Mouse (Mus musculus): ENCODE measurements around the gene Tspan11.

The Tspan11 gene

DNA sequence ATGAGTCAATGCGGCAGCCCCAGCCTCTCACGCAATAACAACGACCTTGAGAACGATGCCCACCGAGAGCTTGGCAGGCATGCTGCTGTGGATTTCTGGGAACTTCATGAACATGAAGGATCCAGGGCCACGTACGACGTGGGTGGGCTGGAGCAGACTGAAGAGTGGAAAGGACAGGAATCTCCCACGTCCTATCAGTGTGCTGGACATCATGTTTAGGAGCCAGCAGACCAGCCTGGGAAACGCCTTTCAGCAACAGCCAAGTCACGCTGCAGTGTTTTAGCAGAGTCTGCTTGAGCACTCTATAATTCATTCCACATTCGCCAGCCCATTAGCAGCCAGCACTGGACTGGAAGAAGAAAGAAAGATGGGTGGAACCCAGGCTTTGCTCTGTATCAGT is 10.4 kb upstream of the Tspan11 start:
- peak; percentile 67 for DNase-seq (ENCODE audit: low read depth, low spot score)

DNA sequence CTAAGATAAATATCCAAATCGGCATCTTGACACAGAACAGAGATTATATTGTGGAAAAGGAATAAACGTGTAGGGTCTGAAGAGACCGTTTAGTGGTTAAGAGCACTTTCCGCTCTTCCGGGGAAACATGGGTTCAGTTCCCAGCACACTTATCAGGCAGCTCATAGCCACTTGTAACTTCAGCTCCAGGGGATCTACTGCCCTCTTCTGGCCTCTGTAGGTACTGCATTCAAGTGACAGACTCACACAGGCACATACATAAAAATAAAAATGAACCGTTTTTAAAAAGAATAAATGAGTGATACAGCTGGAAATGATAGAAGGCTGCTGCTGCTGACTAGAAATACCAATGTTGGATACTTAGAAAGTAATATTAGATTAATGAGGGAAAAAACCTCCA is 7.9 kb upstream of the Tspan11 start:
- no peak for DNase-seq (ENCODE audit: low read depth, low spot score)

- DNase-seq (ENCODE audit: low read depth, low spot score) = no peak
Measured at GRCm38 (mm10) chr6:127886916-127887315, 473 bp upstream of the Tspan11 start.

GRCm38 (mm10) chr6:127888581-127888980 is 1.2 kb downstream of the Tspan11 start:
- DNase-seq (ENCODE audit: low read depth, low spot score) = no peak

- no peak for DNase-seq (ENCODE audit: low read depth, low spot score)
Measured at GRCm38 (mm10) chr6:127893611-127894010, 6.2 kb downstream of the Tspan11 start.

DNA sequence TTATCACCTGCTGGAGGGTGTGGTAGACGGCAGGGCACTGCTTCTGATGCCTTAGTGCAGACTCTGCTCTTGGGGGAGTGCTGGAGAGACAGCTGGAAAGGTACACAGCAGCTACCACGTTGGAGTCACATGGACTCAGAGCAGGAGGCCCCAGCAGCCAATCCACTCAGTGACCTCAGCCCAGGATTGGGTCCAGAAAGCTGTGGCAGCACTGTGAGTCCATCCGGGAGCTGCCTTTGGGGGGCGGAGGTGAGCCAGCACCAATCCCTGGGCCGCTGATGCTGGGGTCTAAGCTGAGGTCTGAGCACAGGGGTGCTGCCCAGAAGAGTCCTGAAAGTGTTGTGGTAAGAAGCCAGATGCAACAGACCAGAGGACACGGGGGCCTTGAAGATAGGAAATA is 7.6 kb downstream of the Tspan11 start:
- no peak for DNase-seq (ENCODE audit: low read depth, low spot score)

DNA sequence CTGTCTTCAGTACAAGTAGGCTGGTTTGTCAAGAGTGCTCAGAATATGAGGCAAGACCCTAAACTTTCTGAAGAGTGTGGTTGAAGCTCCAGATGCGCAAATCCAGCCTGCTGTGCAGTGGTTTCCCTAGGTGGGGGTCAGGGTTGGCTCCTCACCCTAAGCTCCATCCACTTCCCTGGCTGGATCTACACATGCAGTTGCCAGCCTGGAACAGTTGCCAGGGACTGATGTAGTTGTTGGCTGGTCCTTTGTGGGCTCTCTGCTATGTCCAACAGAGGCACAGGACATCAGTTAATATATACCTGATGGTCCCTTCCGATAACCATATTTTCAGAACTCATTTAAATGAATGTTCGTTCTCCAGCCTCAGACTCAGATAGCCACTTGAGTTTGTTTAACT is 9.0 kb downstream of the Tspan11 start:
- DNase-seq (ENCODE audit: low read depth, low spot score) = no peak

- no peak for DNase-seq (ENCODE audit: low read depth, low spot score)
Measured at GRCm38 (mm10) chr6:127897342-127897741, 10.0 kb downstream of the Tspan11 start.

- no peak for DNase-seq (ENCODE audit: low read depth, low spot score)
Measured at GRCm38 (mm10) chr6:127900062-127900461, 12.7 kb downstream of the Tspan11 start.

- no peak for DNase-seq (ENCODE audit: low read depth, low spot score)
Measured at GRCm38 (mm10) chr6:127901261-127901660, 13.9 kb downstream of the Tspan11 start.

DNA sequence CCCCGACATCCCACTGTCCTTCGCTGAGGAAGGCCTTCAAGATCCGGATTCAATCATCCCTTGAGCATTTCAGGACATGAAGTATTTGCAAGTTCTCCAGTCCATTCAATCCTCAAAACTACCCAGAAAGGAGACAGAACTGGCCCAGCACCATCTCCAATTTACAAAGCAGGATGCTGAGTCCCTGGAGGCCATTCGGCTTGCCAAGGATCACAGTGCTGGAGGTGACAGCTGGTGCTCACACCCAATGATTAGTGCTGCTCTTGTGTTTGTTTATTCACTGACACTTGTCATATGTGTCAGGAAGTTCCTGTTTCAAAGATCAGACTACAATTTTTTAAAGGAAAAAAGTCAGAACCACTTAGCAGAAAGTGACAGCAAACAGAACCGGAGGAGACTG is 14.3 kb downstream of the Tspan11 start:
- no peak for DNase-seq (ENCODE audit: low read depth, low spot score)

GRCm38 (mm10) chr6:127902559-127902958 is 15.2 kb downstream of the Tspan11 start:
- DNase-seq (ENCODE audit: low read depth, low spot score) = no peak

GRCm38 (mm10) chr6:127910638-127911037 is 23.2 kb downstream of the Tspan11 start:
- DNase-seq (ENCODE audit: low read depth, low spot score) = no peak

- no peak for DNase-seq (ENCODE audit: low read depth, low spot score)
Measured at GRCm38 (mm10) chr6:127911687-127912086, 24.3 kb downstream of the Tspan11 start.

GRCm38 (mm10) chr6:127912938-127913337 is 25.5 kb downstream of the Tspan11 start:
- no peak for DNase-seq (ENCODE audit: low read depth, low spot score)

- DNase-seq (ENCODE audit: low read depth, low spot score) = no peak
Measured at GRCm38 (mm10) chr6:127916993-127917392, 29.6 kb downstream of the Tspan11 start.

GRCm38 (mm10) chr6:127917712-127918111 is 30.3 kb downstream of the Tspan11 start:
- no peak for DNase-seq (ENCODE audit: low read depth, low spot score)

- no peak for DNase-seq (ENCODE audit: low read depth, low spot score)
Measured at GRCm38 (mm10) chr6:127919491-127919890, 32.1 kb downstream of the Tspan11 start.

- peak; percentile 75 for DNase-seq (ENCODE audit: low read depth, low spot score)
Measured at GRCm38 (mm10) chr6:127920652-127921051, 33.3 kb downstream of the Tspan11 start.

GRCm38 (mm10) chr6:127921996-127922395 is 34.6 kb downstream of the Tspan11 start:
- DNase-seq (ENCODE audit: low read depth, low spot score) = no peak

GRCm38 (mm10) chr6:127923296-127923695 is 35.9 kb downstream of the Tspan11 start:
- no peak for DNase-seq (ENCODE audit: low read depth, low spot score)

DNA sequence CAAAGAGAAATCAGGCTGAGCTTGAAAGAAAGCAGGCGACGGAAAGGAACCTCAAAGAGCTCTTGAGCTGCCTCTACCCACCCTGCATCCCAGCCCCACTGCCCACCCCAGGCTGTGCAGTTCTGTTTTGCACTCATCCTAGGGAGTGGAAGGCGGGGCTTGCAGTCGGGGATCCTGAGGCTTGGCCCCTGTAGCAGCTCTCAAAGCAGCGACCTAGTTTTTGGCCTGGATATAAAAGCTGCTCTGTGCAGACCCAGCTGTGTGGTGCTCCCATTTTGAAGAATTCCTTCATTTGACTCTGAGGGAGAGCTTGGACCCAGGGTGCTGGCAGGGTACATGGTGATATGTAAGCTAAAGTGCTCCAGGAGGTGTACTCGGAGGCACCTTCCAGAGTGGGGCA is 37.4 kb downstream of the Tspan11 start:
- no peak for DNase-seq (ENCODE audit: low read depth, low spot score)

GRCm38 (mm10) chr6:127925915-127926314 is 38.5 kb downstream of the Tspan11 start:
- no peak for DNase-seq (ENCODE audit: low read depth, low spot score)

DNA sequence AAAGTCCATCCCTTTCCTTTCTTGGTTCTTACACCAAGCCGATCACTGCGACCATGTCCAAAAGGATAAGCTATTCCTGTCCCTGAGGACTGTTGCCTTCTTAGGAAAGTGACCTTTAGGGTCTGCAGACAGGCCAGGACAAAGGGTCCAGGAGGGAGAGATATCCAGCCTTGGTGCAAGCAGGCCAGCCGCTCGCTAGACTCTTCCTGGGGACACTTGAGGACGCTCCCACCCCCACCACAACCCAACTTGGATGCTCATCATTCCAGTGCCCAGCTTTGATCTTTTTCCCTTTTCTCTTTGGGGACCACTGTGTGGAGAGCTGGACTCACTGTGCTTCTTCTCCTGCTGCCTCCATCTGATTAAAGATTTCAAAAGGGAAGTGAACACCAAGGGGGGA is 41.3 kb downstream of the Tspan11 start:
- no peak for DNase-seq (ENCODE audit: low read depth, low spot score)

GRCm38 (mm10) chr6:127932697-127933096 is 45.3 kb downstream of the Tspan11 start:
- DNase-seq (ENCODE audit: low read depth, low spot score) = peak; percentile 60
